Mouse (Mus musculus) forebrain, postnatal 0 days (tissue): ENCODE data around the gene Gnb4. TPM values are rescaled to one million over a fixed set of nuclear protein-coding genes. Genes with fewer than 3 reads are reported as not detected.

Experiments
- ATAC-seq: fragments of 200-750 bp; cut with Nextera tagmentation; 2 replicates; pipeline ENCODE4 v1.8.0; 2017; ENCODE audit warnings: mild to moderate bottlenecking, moderate library complexity
- DNase-seq: peaks from one replicate; pipeline ENCODE4 v3.0.0-alpha.2; 2015
- H3K27ac ChIP-seq: fragments of 300-500 bp; sonication (generic); 2 replicates; pipeline ENCODE4 v1.5.1; 2014; ENCODE audit warnings: low read depth, mild to moderate bottlenecking, antibody characterized with exemption, low read length, moderate library complexity, mixed read lengths
- H3K27me3 ChIP-seq: fragments of 300-500 bp; sonication (generic); 2 replicates; pipeline ENCODE4 v1.6.1; 2014; ENCODE audit warnings: mild to moderate bottlenecking, low read length, mixed read lengths; ENCODE audit not compliant: insufficient read depth
- H3K36me3 ChIP-seq: fragments of 300-500 bp; sonication (generic); 2 replicates; pipeline ENCODE4 v1.6.1; 2014; ENCODE audit warnings: mild to moderate bottlenecking, moderate library complexity; ENCODE audit not compliant: insufficient read depth
- H3K4me1 ChIP-seq: fragments of 300-500 bp; sonication (generic); 2 replicates; pipeline ENCODE4 v1.6.1; 2014; ENCODE audit warnings: antibody characterized with exemption; ENCODE audit not compliant: insufficient read depth
- H3K4me2 ChIP-seq: fragments of 300-500 bp; sonication (generic); 2 replicates; pipeline ENCODE4 v1.6.1; 2014; ENCODE audit warnings: low read depth, mild to moderate bottlenecking, moderate library complexity
- H3K4me3 ChIP-seq: fragments of 300-500 bp; sonication (generic); 2 replicates; pipeline ENCODE4 v1.5.1; 2014; ENCODE audit warnings: low read depth, low read length, mixed read lengths
- H3K9ac ChIP-seq: fragments of 300-500 bp; sonication (generic); 2 replicates; pipeline ENCODE4 v1.6.1; 2014; ENCODE audit warnings: mild to moderate bottlenecking
- H3K9me3 ChIP-seq: fragments of 300-500 bp; sonication (generic); 2 replicates; pipeline ENCODE4 v1.6.1; 2016; ENCODE audit warnings: low read length
- CTCF ChIP-seq: sonication (generic); IDR thresholded peaks from 2 replicates; pipeline ENCODE4 v1.5.1; 2016; ENCODE audit warnings: antibody characterized with exemption, control low read depth, low read depth
- WGBS: fragments of 180-500 bp; shearing (Covaris S2); extraction: QIAGEN DNeasy Blood & Tissue Kit; methylation state at CpG from one replicate; pipeline ENCODE4 v1.1.7; 2014; 5-methylcytosine and 5-hydroxymethylcytosine counted together
- polyA plus RNA-seq: library from polyadenylated mRNA; unstranded; fragments of >200 nt; fragmentation: Nextera tagmentation; extraction: Ambion mirVana; gene quantifications from 2 replicates; pipeline ENCODE4 v1.2.1, GENCODE M21; 2015
- total RNA-seq: library from RNA; depleted of rRNA; stranded (reverse); fragments of >200 nt; gene quantifications from 2 replicates; pipeline ENCODE4 v1.2.3, GENCODE M21; 2014

Gene Gnb4
- total and polyA plus RNA-seq, 2 experiments from 2014 or later: 135 to 136 TPM

GRCm38 (mm10) chr3:32638240-32638639 is 21.9 kb upstream of the Gnb4 start:
- H3K4me1 ChIP-seq: no peaks in the 10 kb centered on the region
- H3K4me3 ChIP-seq: no peak overlapping the region
- no peaks in the 10 kb centered on the region for H3K27me3 ChIP-seq
- no peak for TF ChIP-seq CTCF
- H3K9me3 ChIP-seq: no peaks in the 10 kb centered on the region
- H3K9ac ChIP-seq: no peak overlapping the region
- no peak overlapping the region for H3K27ac ChIP-seq
- DNase-seq (no peak), ATAC-seq (no peak)
- no peaks in the 10 kb centered on the region for H3K36me3 ChIP-seq
- 55% methylated on average over 8 of the region's 8 CpGs for WGBS
- H3K4me2 ChIP-seq: no peak overlapping the region

- H3K9me3 ChIP-seq: no peaks in the 10 kb centered on the region
- DNase-seq (no peak), ATAC-seq (peak; percentile 77)
- TF ChIP-seq CTCF: no peak
- H3K4me1 ChIP-seq: no peaks in the 10 kb centered on the region
- H3K4me2 ChIP-seq: no peak overlapping the region
- H3K36me3 ChIP-seq: no peaks in the 10 kb centered on the region
- 78% methylated on average over 5 of the region's 5 CpGs for WGBS
- H3K27me3 ChIP-seq: no peaks in the 10 kb centered on the region
- H3K4me3 ChIP-seq: no peak overlapping the region
- no peak overlapping the region for H3K9ac ChIP-seq
- H3K27ac ChIP-seq: no peak overlapping the region
Measured at GRCm38 (mm10) chr3:32632760-32633264, 16.4 kb upstream of the Gnb4 start.

GRCm38 (mm10) chr3:32630210-32630609 is 13.8 kb upstream of the Gnb4 start:
- TF ChIP-seq CTCF: no peak
- no peak for DNase-seq
- Histone ChIP-seq H3K9ac (no peak overlapping the region), H3K36me3 (no peaks in the 10 kb centered on the region), H3K4me1 (no peaks in the 10 kb centered on the region), H3K27me3 (no peaks in the 10 kb centered on the region), H3K27ac (no peak overlapping the region), H3K9me3 (no peaks in the 10 kb centered on the region), H3K4me3 (no peak overlapping the region), H3K4me2 (no peak overlapping the region)
- WGBS: 60% methylated on average over 4 of the region's 4 CpGs
- no peak for ATAC-seq

- no peaks in the 10 kb centered on the region for H3K36me3 ChIP-seq
- DNase-seq (no peak), ATAC-seq (peak; percentile 54; the same call in 1 of the 2 replicates)
- no peak overlapping the region for H3K4me2 ChIP-seq
- no peak overlapping the region for H3K9ac ChIP-seq
- H3K9me3 ChIP-seq: no peaks in the 10 kb centered on the region
- TF ChIP-seq CTCF: no peak
- no peaks in the 10 kb centered on the region for H3K4me1 ChIP-seq
- no peak overlapping the region for H3K4me3 ChIP-seq
- WGBS: 76% methylated on average over 7 of the region's 7 CpGs
- no peaks in the 10 kb centered on the region for H3K27me3 ChIP-seq
- H3K27ac ChIP-seq: no peak overlapping the region
Measured at GRCm38 (mm10) chr3:32628141-32628540, 11.8 kb upstream of the Gnb4 start.

- H3K9me3 ChIP-seq: no peaks in the 10 kb centered on the region
- H3K4me3 ChIP-seq: no peak overlapping the region
- H3K27ac ChIP-seq: no peak overlapping the region
- no peak overlapping the region for H3K9ac ChIP-seq
- no peaks in the 10 kb centered on the region for H3K27me3 ChIP-seq
- H3K4me2 ChIP-seq: no peak overlapping the region
- TF ChIP-seq CTCF: no peak
- 93% methylated on average over 3 of the region's 3 CpGs for WGBS
- no peaks in the 10 kb centered on the region for H3K36me3 ChIP-seq
- no peaks in the 10 kb centered on the region for H3K4me1 ChIP-seq
- no peak for ATAC-seq
- no peak for DNase-seq
Measured at GRCm38 (mm10) chr3:32622106-32622505, 5.7 kb upstream of the Gnb4 start.

- Histone ChIP-seq H3K4me3 (no peak overlapping the region), H3K4me2 (no peak overlapping the region), H3K27ac (no peak overlapping the region), H3K4me1 (no peaks in the 10 kb centered on the region), H3K9ac (no peak overlapping the region), H3K27me3 (no peaks in the 10 kb centered on the region), H3K9me3 (no peaks in the 10 kb centered on the region), H3K36me3 (no peaks in the 10 kb centered on the region)
- no peak for TF ChIP-seq CTCF
- DNase-seq (no peak), ATAC-seq (no peak)
- 93% methylated on average over 1 of the region's 1 CpGs for WGBS
Measured at GRCm38 (mm10) chr3:32621658-32622057, 5.3 kb upstream of the Gnb4 start.

- Histone ChIP-seq H3K4me2 (peak overlapping the region; percentile 48), H3K4me1 (0 out of 2 replicates have a peak, but pooled peaks cover 4% of the 10 kb centered on the region), H3K36me3 (no peaks in the 10 kb centered on the region), H3K9me3 (no peaks in the 10 kb centered on the region), H3K27me3 (no peaks in the 10 kb centered on the region), H3K27ac (peak overlapping the region; percentile 79), H3K9ac (peak overlapping the region; percentile 64), H3K4me3 (peak overlapping the region; percentile 70)
- TF ChIP-seq CTCF: no peak
- DNase-seq (peak; percentile 42), ATAC-seq (peak; percentile 37)
- WGBS: 19% methylated on average over 16 of the region's 16 CpGs
Measured at GRCm38 (mm10) chr3:32617053-32617642, 763 bp upstream of the Gnb4 start.
